Mouse (Mus musculus) heart, embryonic 12.5 days (tissue): ENCODE data around the gene Mob3c. TPM values are rescaled to one million over a fixed set of nuclear protein-coding genes. Genes with fewer than 3 reads are reported as not detected.
A peak's percentile ranks its signal among the peaks of the same experiment; 100 is the strongest.

ENCODE experiments used
- ATAC-seq: fragments of 200-750 bp; cut with Nextera tagmentation; 2 replicates; pipeline ENCODE4 v1.8.0; 2017; ENCODE audit warnings: moderate TSS enrichment, moderate library complexity; ENCODE audit not compliant: insufficient number of reproducible peaks, low FRiP score
- H3K27ac ChIP-seq: fragments of 300-500 bp; sonication (generic); 2 replicates; pipeline ENCODE4 v1.5.1; 2016; ENCODE audit warnings: mild to moderate bottlenecking, moderate library complexity; ENCODE audit not compliant: poor library complexity, severe bottlenecking
- H3K27me3 ChIP-seq: fragments of 300-500 bp; sonication (generic); replicated peaks from 2 replicates; pipeline ENCODE4 v1.6.1; 2016; ENCODE audit warnings: mild to moderate bottlenecking, moderate library complexity
- H3K36me3 ChIP-seq: fragments of 300-500 bp; sonication (generic); 2 replicates; pipeline ENCODE4 v1.6.1; 2016; ENCODE audit warnings: mild to moderate bottlenecking, moderate library complexity
- H3K4me1 ChIP-seq: fragments of 300-500 bp; sonication (generic); replicated peaks from 2 replicates; pipeline ENCODE4 v1.6.1; 2016; ENCODE audit warnings: mild to moderate bottlenecking
- H3K4me2 ChIP-seq: fragments of 300-500 bp; sonication (generic); 2 replicates; pipeline ENCODE4 v1.6.1; 2016; ENCODE audit warnings: mild to moderate bottlenecking, moderate library complexity
- H3K4me3 ChIP-seq: fragments of 300-500 bp; sonication (generic); 2 replicates; pipeline ENCODE4 v1.5.1; 2016; ENCODE audit warnings: mild to moderate bottlenecking
- H3K9ac ChIP-seq: fragments of 300-500 bp; sonication (generic); 2 replicates; pipeline ENCODE4 v1.6.1; 2016; ENCODE audit warnings: mild to moderate bottlenecking, moderate library complexity
- H3K9me3 ChIP-seq: fragments of 300-500 bp; sonication (generic); replicated peaks from 2 replicates; pipeline ENCODE4 v1.6.1; 2016; ENCODE audit warnings: mild to moderate bottlenecking, moderate library complexity
- whole genome bisulfite sequencing: fragments of 180-500 bp; shearing (Covaris S2); methylation state at CpG from one replicate; pipeline ENCODE4 v1.1.7; 2016; 5-methylcytosine and 5-hydroxymethylcytosine counted together
- polyA plus RNA-seq: library from polyadenylated mRNA; unstranded; fragments of >200 nt; fragmentation: Nextera tagmentation; extraction: Ambion mirVana; gene quantifications from 2 replicates; pipeline ENCODE4 v1.2.1, GENCODE M21; 2016

The Mob3c gene
- polyA plus RNA-seq = 6.7 TPM in 2 replicates

GRCm38 (mm10) chr4:115827888-115828571 lies at the start of gene Mob3c:
Mob3c (plus strand) TSS chr4:115828092.
- Histone ChIP-seq H3K9ac (peak within 1 kb of the TSS; percentile 82), H3K36me3 (peaks cover 22% of the 10 kb centered on the region), H3K4me1 (peaks cover 54% of the 10 kb centered on the region), H3K9me3 (no peaks in the 10 kb centered on the region), H3K4me2 (peak within 1 kb of the TSS; percentile 82), H3K4me3 (peak within 1 kb of the TSS; percentile 78), H3K27ac (peak within 1 kb of the TSS; percentile 74), H3K27me3 (no peaks in the 10 kb centered on the region)
- ATAC-seq = peak; percentile 95
- WGBS = under 1% methylated on average over 57 of the region's 57 CpGs

GRCm38 (mm10) chr4:115780269-115780668 lies 47.6 kb upstream of the Mob3c start:
- Histone ChIP-seq H3K9me3 (no peaks in the 10 kb centered on the region), H3K36me3 (peaks cover 11% of the 10 kb centered on the region), H3K9ac (no peak overlapping the region), H3K4me1 (0 out of 2 replicates have a peak, but pooled peaks cover 4% of the 10 kb centered on the region), H3K4me3 (no peak overlapping the region), H3K27ac (no peak overlapping the region), H3K4me2 (no peak overlapping the region), H3K27me3 (no peaks in the 10 kb centered on the region)
- WGBS = 33% methylated on average over 6 of the region's 6 CpGs
- no peak for ATAC-seq

- WGBS = 76% methylated on average over 3 of the region's 3 CpGs
- Histone ChIP-seq H3K9ac (no peak within 1 kb of the TSS), H3K36me3 (peaks cover 11% of the 10 kb centered on the region), H3K4me3 (no peak within 1 kb of the TSS), H3K9me3 (no peaks in the 10 kb centered on the region), H3K27ac (no peak within 1 kb of the TSS), H3K27me3 (no peaks in the 10 kb centered on the region), H3K4me2 (no peak within 1 kb of the TSS), H3K4me1 (peaks cover 10% of the 10 kb centered on the region)
- no peak for ATAC-seq
Measured at GRCm38 (mm10) chr4:115780918-115781317, 47.0 kb upstream of the Mob3c start, which contains the start of gene Tex38. Tex38 (minus strand) TSS chr4:115781018.

- no peak overlapping the region for H3K27ac ChIP-seq
- WGBS = 84% methylated on average over 5 of the region's 5 CpGs
- H3K9me3 ChIP-seq = no peaks in the 10 kb centered on the region
- H3K9ac ChIP-seq = no peak overlapping the region
- H3K27me3 ChIP-seq = no peaks in the 10 kb centered on the region
- no peak overlapping the region for H3K4me3 ChIP-seq
- H3K4me2 ChIP-seq = no peak overlapping the region
- H3K4me1 ChIP-seq = peaks cover 15% of the 10 kb centered on the region
- no peak for ATAC-seq
- peaks cover 6% of the 10 kb centered on the region for H3K36me3 ChIP-seq
Measured at GRCm38 (mm10) chr4:115782026-115782805, 45.7 kb upstream of the Mob3c start.

GRCm38 (mm10) chr4:115784769-115785510 lies 43.0 kb upstream of the Mob3c start, which contains the start of gene Atpaf1:
Atpaf1 (plus strand) TSS chr4:115784812.
- Histone ChIP-seq H3K4me1 (peaks cover 15% of the 10 kb centered on the region), H3K36me3 (peaks cover 20% of the 10 kb centered on the region), H3K27ac (peak within 1 kb of the TSS; percentile 43), H3K4me2 (peak within 1 kb of the TSS; percentile 71), H3K4me3 (peak within 1 kb of the TSS; percentile 66), H3K9me3 (no peaks in the 10 kb centered on the region), H3K9ac (peak within 1 kb of the TSS; percentile 78), H3K27me3 (no peaks in the 10 kb centered on the region)
- peak; percentile 85 for ATAC-seq
- under 1% methylated on average over 69 of the region's 69 CpGs for WGBS

GRCm38 (mm10) chr4:115785511-115786034 lies 42.3 kb upstream of the Mob3c start:
- WGBS = 41% methylated on average over 7 of the region's 7 CpGs
- Histone ChIP-seq H3K4me3 (peak overlapping the region; percentile 66), H3K9me3 (no peaks in the 10 kb centered on the region), H3K36me3 (peaks cover 26% of the 10 kb centered on the region), H3K4me1 (peaks cover 12% of the 10 kb centered on the region), H3K27me3 (no peaks in the 10 kb centered on the region), H3K4me2 (peak overlapping the region; percentile 71), H3K27ac (peak overlapping the region; percentile 43), H3K9ac (peak overlapping the region; percentile 78)
- 0 out of 2 replicates have a peak, but pooled peaks have one; percentile 29 for ATAC-seq

GRCm38 (mm10) chr4:115790864-115791263 lies 37.0 kb upstream of the Mob3c start:
- no peaks in the 10 kb centered on the region for H3K27me3 ChIP-seq
- ATAC-seq = no peak
- H3K27ac ChIP-seq = no peak overlapping the region
- no peaks in the 10 kb centered on the region for H3K9me3 ChIP-seq
- no peak overlapping the region for H3K9ac ChIP-seq
- H3K4me3 ChIP-seq = no peak overlapping the region
- peaks cover 66% of the 10 kb centered on the region for H3K36me3 ChIP-seq
- WGBS = 81% methylated on average over 3 of the region's 3 CpGs
- H3K4me1 ChIP-seq = peaks cover 6% of the 10 kb centered on the region
- H3K4me2 ChIP-seq = no peak overlapping the region

- H3K9ac ChIP-seq = no peak overlapping the region
- ATAC-seq = no peak
- 91% methylated on average over 3 of the region's 3 CpGs for WGBS
Measured at GRCm38 (mm10) chr4:115795360-115795759, 32.5 kb upstream of the Mob3c start.

GRCm38 (mm10) chr4:115799981-115800380 lies 27.9 kb upstream of the Mob3c start:
- no peaks in the 10 kb centered on the region for H3K27me3 ChIP-seq
- no peaks in the 10 kb centered on the region for H3K4me1 ChIP-seq
- no peak for ATAC-seq
- H3K4me2 ChIP-seq = no peak overlapping the region
- H3K36me3 ChIP-seq = peaks cover 65% of the 10 kb centered on the region
- H3K9ac ChIP-seq = no peak overlapping the region
- 88% methylated on average over 3 of the region's 3 CpGs for WGBS
- no peak overlapping the region for H3K4me3 ChIP-seq
- no peaks in the 10 kb centered on the region for H3K9me3 ChIP-seq
- H3K27ac ChIP-seq = no peak overlapping the region

More at GRCm38 (mm10) chr4:115795360-115795759, 32.5 kb upstream of the Mob3c start:
- Histone ChIP-seq H3K27me3 (no peaks in the 10 kb centered on the region), H3K9me3 (no peaks in the 10 kb centered on the region), H3K4me3 (no peak overlapping the region), H3K36me3 (peaks cover 79% of the 10 kb centered on the region), H3K4me1 (no peaks in the 10 kb centered on the region), H3K27ac (no peak overlapping the region), H3K4me2 (no peak overlapping the region)

GRCm38 (mm10) chr4:115812326-115812725 lies 15.6 kb upstream of the Mob3c start:
- H3K9me3 ChIP-seq = no peaks in the 10 kb centered on the region
- H3K27me3 ChIP-seq = no peaks in the 10 kb centered on the region
- no peak overlapping the region for H3K9ac ChIP-seq
- 89% methylated on average over 4 of the region's 4 CpGs for WGBS
- no peak for ATAC-seq
- peaks cover 46% of the 10 kb centered on the region for H3K36me3 ChIP-seq
- H3K4me2 ChIP-seq = no peak overlapping the region
- H3K4me3 ChIP-seq = no peak overlapping the region
- no peak overlapping the region for H3K27ac ChIP-seq
- no peaks in the 10 kb centered on the region for H3K4me1 ChIP-seq
